Mouse (Mus musculus) CH12.LX (cell line): ENCODE data around the gene Gm11939. TPM values are rescaled to one million over a fixed set of nuclear protein-coding genes. Genes with fewer than 3 reads are reported as not detected.

ENCODE experiments used
- DNase-seq: peaks from one replicate; pipeline ENCODE4 v3.0.0-alpha.2; 2013; ENCODE audit errors: extremely low read depth
- H3K27ac ChIP-seq: 2 replicates; pipeline ENCODE4 v1.5.1; 2012; ENCODE audit warnings: low read depth, mild to moderate bottlenecking, control low read depth, moderate library complexity; ENCODE audit not compliant: insufficient read depth
- H3K27me3 ChIP-seq: replicated peaks from 2 replicates; pipeline ENCODE3; 2012; ENCODE audit warnings: inconsistent platforms
- H3K36me3 ChIP-seq, 2 experiments: replicated peaks in 1 of 2; 2 replicates each; pipeline versions ENCODE3 to v1.6.1; 2012; ENCODE audit warnings: inconsistent platforms in 1 of 2, low read length in 1 of 2, mild to moderate bottlenecking in 1 of 2, mixed read lengths in 1 of 2, moderate library complexity in 1 of 2; ENCODE audit not compliant: control insufficient read depth in 1 of 2, insufficient read depth in 1 of 2
- H3K4me1 ChIP-seq, 2 experiments: 2 replicates each; pipeline ENCODE4 v1.6.1; 2012; ENCODE audit warnings: inconsistent platforms in 1 of 2, moderate library complexity in 1 of 2; ENCODE audit not compliant: insufficient read depth in 2 of 2, control insufficient read depth in 1 of 2
- H3K4me2 ChIP-seq: 2 replicates; pipeline ENCODE4 v1.6.1; 2012; ENCODE audit warnings: low read depth, mild to moderate bottlenecking, control low read depth; ENCODE audit not compliant: poor library complexity, insufficient read depth, severe bottlenecking
- H3K4me3 ChIP-seq, 3 experiments: fragments of 150-350 bp in 1 of 3; sonication (generic) in 1 of 3; replicated peaks in 1 of 3; 2 replicates each; pipeline versions ENCODE3 to v1.5.1; 2011 to 2012; ENCODE audit warnings: low read depth in 2 of 3, low read length in 2 of 3, mild to moderate bottlenecking in 2 of 3, moderate library complexity in 2 of 3, control low read depth in 1 of 3, improper control_type of control experiment in 1 of 3, inconsistent platforms in 1 of 3, mixed read lengths in 1 of 3; ENCODE audit not compliant: poor library complexity in 1 of 3
- H3K79me2 ChIP-seq: replicated peaks from 2 replicates; pipeline ENCODE4 v1.6.1; 2012; ENCODE audit warnings: mild to moderate bottlenecking, moderate library complexity; ENCODE audit not compliant: control insufficient read depth, poor library complexity, insufficient read depth, severe bottlenecking; ENCODE audit errors: extremely low read depth
- H3K9ac ChIP-seq: 2 replicates; pipeline ENCODE4 v1.6.1; 2012; ENCODE audit warnings: low read depth, mild to moderate bottlenecking, control low read depth, moderate library complexity; ENCODE audit not compliant: insufficient read depth
- H3K9me3 ChIP-seq: replicated peaks from 2 replicates; pipeline ENCODE3; 2012; ENCODE audit warnings: low read length, inconsistent platforms, mixed read lengths
- BHLHE40 ChIP-seq: IDR thresholded peaks from 2 replicates; pipeline ENCODE4 v1.6.1; 2011; ENCODE audit warnings: mild to moderate bottlenecking, low read depth, low read length, improper control_type of control experiment
- CHD1 ChIP-seq: IDR thresholded peaks from 2 replicates; pipeline ENCODE4 v1.6.1; 2012; ENCODE audit warnings: low read depth, low read length, improper control_type of control experiment, inconsistent platforms
- CHD2 ChIP-seq: IDR thresholded peaks from 2 replicates; pipeline ENCODE4 v1.6.1; 2011; ENCODE audit warnings: low read length, improper control_type of control experiment
- CTCF ChIP-seq, 2 experiments: IDR thresholded peaks in 1 of 2; conservative IDR thresholded peaks in 1 of 2; 2 replicates each; pipeline ENCODE4 v1.5.1; 2011 to 2012; ENCODE audit warnings: low read depth in 2 of 2, low read length in 2 of 2, improper control_type of control experiment in 1 of 2, inconsistent platforms in 1 of 2, mild to moderate bottlenecking in 1 of 2, moderate library complexity in 1 of 2
- E2F4 ChIP-seq: IDR thresholded peaks from 2 replicates; pipeline ENCODE4 v1.6.1; 2011; ENCODE audit warnings: low read depth, low read length, improper control_type of control experiment; ENCODE audit not compliant: insufficient replicate concordance
- GABPA ChIP-seq: IDR thresholded peaks from 2 replicates; pipeline ENCODE4 v1.6.1; 2012; ENCODE audit warnings: low read depth, low read length, improper control_type of control experiment, inconsistent platforms; ENCODE audit not compliant: insufficient replicate concordance
- HCFC1 ChIP-seq: IDR thresholded peaks from 2 replicates; pipeline ENCODE4 v1.6.1; 2012; ENCODE audit warnings: low read depth, mild to moderate bottlenecking, inconsistent platforms, low read length, improper control_type of control experiment
- IRF4 ChIP-seq: IDR thresholded peaks from 2 replicates; pipeline ENCODE4 v1.6.1; 2014; ENCODE audit warnings: low read depth, mild to moderate bottlenecking, inconsistent platforms, low read length, improper control_type of control experiment
- KAT2A ChIP-seq: IDR thresholded peaks from 2 replicates; pipeline ENCODE4 v1.6.1; 2012; ENCODE audit warnings: low read length, improper control_type of control experiment, inconsistent platforms; ENCODE audit not compliant: insufficient replicate concordance
- MAX ChIP-seq: IDR thresholded peaks from 2 replicates; pipeline ENCODE4 v1.6.1; 2011; ENCODE audit warnings: low read length, improper control_type of control experiment
- MEF2A ChIP-seq: IDR thresholded peaks from 2 replicates; pipeline ENCODE4 v1.6.1; 2014; ENCODE audit warnings: low read depth, mild to moderate bottlenecking, inconsistent platforms, low read length, improper control_type of control experiment, borderline replicate concordance
- MYC ChIP-seq: IDR thresholded peaks from 2 replicates; pipeline ENCODE4 v1.6.1; 2011; ENCODE audit warnings: low read depth, mild to moderate bottlenecking, improper control_type of control experiment, low read length
- RCOR1 ChIP-seq: conservative IDR thresholded peaks from 2 replicates; pipeline ENCODE4 v1.6.1; 2012; ENCODE audit warnings: low read depth, mild to moderate bottlenecking, inconsistent platforms, low read length, improper control_type of control experiment
- SIN3A ChIP-seq: IDR thresholded peaks from 2 replicates; pipeline ENCODE4 v1.6.1; 2012; ENCODE audit warnings: low read length, improper control_type of control experiment, inconsistent platforms
- TCF12 ChIP-seq: IDR thresholded peaks from 2 replicates; pipeline ENCODE4 v1.6.1; 2014; ENCODE audit warnings: low read depth, mild to moderate bottlenecking, inconsistent platforms, low read length, improper control_type of control experiment
- ZNF384 ChIP-seq: IDR thresholded peaks from 2 replicates; pipeline ENCODE4 v1.6.1; 2012; ENCODE audit warnings: low read depth, low read length, improper control_type of control experiment, inconsistent platforms
- dilution Hi-C: fragments of 300-500 bp; cut with MboI; formaldehyde crosslinking; loops from 2 replicates; pipeline ENCODE4 v1.14.3; 2020; ENCODE audit warnings: low sequenced_read_pairs; ENCODE audit not compliant: extremely low pct_unique_long_range_greater_than_20kb, extremely low pct_ligation_motif_present
- in situ Hi-C: fragments of 300-500 bp; cut with MboI; formaldehyde crosslinking; loops from 3 replicates; pipeline ENCODE4 v1.14.3; 2019; ENCODE audit warnings: low sequenced_read_pairs, low pct_ligation_motif_present, low pct_unique_long_range_greater_than_20kb, mixed read lengths
- polyA plus RNA-seq: library from polyadenylated mRNA; unstranded; fragments of >175 nt; gene quantifications from 2 replicates; pipeline ENCODE4 v1.2.1, GENCODE M21; 2012; ENCODE audit warnings: low read depth; ENCODE audit not compliant: insufficient read length
- total RNA-seq, 2 experiments: library from RNA; depleted of rRNA; stranded (reverse); fragments of 300-350 nt in 1 of 2; fragments of >200 nt in 1 of 2; gene quantifications; 2 replicates each; pipeline ENCODE4 v1.2.3; 2012 to 2014

Gene Gm11939
- total and polyA plus RNA-seq, 3 experiments, result not detected

- TF ChIP-seq CHD2 (peak; percentile 59; the same call in 1 of the 2 replicates), CTCF (conservative IDR thresholded peaks at IDR 0.05 in 1 of 2, IDR thresholded peaks at IDR 0.05 in 1 of 2; ENCODE audit: low read depth in 2 of 2, low read length in 2 of 2) (no peak), HCFC1 (no peak), MAX (no peak), IRF4 (peak; percentile 99), KAT2A (no peak), TCF12 (peak; percentile 79)
Observed at GRCm38 (mm10) chr11:99562580-99562979, 3.3 kb upstream of the Gm11939 start (continued).

- Histone ChIP-seq H3K79me2 (no peaks in the 10 kb centered on the region), H3K27ac (no peak overlapping the region), H3K9me3 (no peaks in the 10 kb centered on the region), H3K9ac (no peak overlapping the region), H3K36me3 (no peaks in the 10 kb centered on the region), H3K4me2 (no peak overlapping the region), H3K27me3 (peaks cover 50% of the 10 kb centered on the region), H3K4me3 (no peak overlapping the region), H3K4me1 (peaks cover 5 to 8% of the 10 kb centered on the region in 2 experiments)
- dilution Hi-C loops, result no loop called here
- TF ChIP-seq ZNF384, result peak; percentile 92
- TF ChIP-seq RCOR1, result no peak
- DNase-seq, result no peak
- in situ Hi-C loops, result no loop called here
Observed at GRCm38 (mm10) chr11:99557976-99558745, 1.1 kb downstream of the Gm11939 start.

GRCm38 (mm10) chr11:99556753-99557152 is 2.5 kb downstream of the Gm11939 start, which contains the start of gene Krtap3-2:
Krtap3-2 (minus strand) TSS chr11:99556853.
- H3K4me3 ChIP-seq, result no peak within 1 kb of the TSS
- H3K9me3 ChIP-seq, result no peaks in the 10 kb centered on the region
- dilution Hi-C loops (no loop called here), in situ Hi-C loops (no loop called here)
- DNase-seq, result no peak
- H3K27ac ChIP-seq, result no peak within 1 kb of the TSS
- TF ChIP-seq CHD1 (no peak), SIN3A (no peak), KAT2A (no peak), E2F4 (no peak), MYC (no peak), BHLHE40 (no peak), ZNF384 (no peak), GABPA (no peak), MEF2A (no peak)
- no peak within 1 kb of the TSS for H3K4me2 ChIP-seq
- no peaks in the 10 kb centered on the region for H3K79me2 ChIP-seq
- H3K27me3 ChIP-seq, result peaks cover 57% of the 10 kb centered on the region
- no peak within 1 kb of the TSS for H3K9ac ChIP-seq
- H3K4me1 ChIP-seq, result peaks cover 0 to 6% of the 10 kb centered on the region in 2 experiments; a peak in 2 of 4 replicates
- H3K36me3 ChIP-seq, result no peaks in the 10 kb centered on the region
